Mouse (Mus musculus) lung, adult 2 months (tissue): ENCODE results near the gene Elmsan1. TPM values are rescaled to one million over a fixed set of nuclear protein-coding genes. Genes with fewer than 3 reads are reported as not detected.

ENCODE experiments used
- DNase-seq: peaks from one replicate; pipeline ENCODE4 v3.0.0; 2022
- H3K4me1 ChIP-seq: fragments of 200-500 bp; 2 replicates; pipeline ENCODE4 v1.6.1; 2011; ENCODE audit warnings: low read length; ENCODE audit not compliant: control insufficient read depth, insufficient read depth
- H3K4me3 ChIP-seq: fragments of 200-500 bp; replicated peaks from 2 replicates; pipeline ENCODE3; 2011; ENCODE audit warnings: low read depth, mild to moderate bottlenecking, control low read depth, low read length; ENCODE audit errors: extremely low read depth
- CTCF ChIP-seq: fragments of 200-500 bp; IDR thresholded peaks from 2 replicates; pipeline ENCODE4 v1.5.1; 2011; ENCODE audit warnings: mild to moderate bottlenecking, low read length, control low read depth; ENCODE audit not compliant: insufficient read depth
- POLR2A ChIP-seq: fragments of 200-500 bp; IDR thresholded peaks from 2 replicates; pipeline ENCODE4 v1.6.1; 2011; ENCODE audit warnings: low read depth, mild to moderate bottlenecking, control low read depth, low read length, borderline replicate concordance; ENCODE audit errors: extremely low read depth
- WGBS: fragments of 180-500 bp; shearing (Covaris S2); methylation state at CpG from one replicate; pipeline ENCODE4 v1.1.7; 2018; 5-methylcytosine and 5-hydroxymethylcytosine counted together
- polyA plus RNA-seq: library from polyadenylated mRNA; depleted of rRNA; stranded (reverse); fragments of >200 nt; gene quantifications from 2 replicates; pipeline ENCODE4 v1.2.3, GENCODE M21; 2012

The Elmsan1 gene
- polyA plus RNA-seq, 1 experiment = 26.5 TPM

GRCm38 (mm10) chr12:84140135-84140534 is 78.5 kb downstream of the Elmsan1 start:
- no peak overlapping the region for H3K4me3 ChIP-seq
- no peak for DNase-seq
- 72% methylated on average over 4 of the region's 4 CpGs for WGBS
- TF ChIP-seq CTCF (no peak), POLR2A (no peak)
- no peaks in the 10 kb centered on the region for H3K4me1 ChIP-seq

GRCm38 (mm10) chr12:84137131-84137530 is 81.5 kb downstream of the Elmsan1 start:
- TF ChIP-seq POLR2A = no peak
- no peak for DNase-seq
- H3K4me1 ChIP-seq = no peaks in the 10 kb centered on the region
- no peak overlapping the region for H3K4me3 ChIP-seq
- WGBS = 96% methylated on average over 7 of the region's 7 CpGs

- Histone ChIP-seq H3K4me1 (no peaks in the 10 kb centered on the region), H3K4me3 (no peak overlapping the region)
- peak; percentile 51; the same call in 1 of the 2 replicates for TF ChIP-seq CTCF
- no peak for TF ChIP-seq POLR2A
- peak; percentile 57 for DNase-seq
- WGBS = 63% methylated on average over 3 of the region's 3 CpGs
These were observed 86.4 kb downstream of the Elmsan1 start for GRCm38 (mm10) chr12:84132265-84132664.

GRCm38 (mm10) chr12:84129931-84130330 is 88.8 kb downstream of the Elmsan1 start:
- DNase-seq = no peak
- TF ChIP-seq CTCF (no peak), POLR2A (no peak)
- no peaks in the 10 kb centered on the region for H3K4me1 ChIP-seq
- no peak overlapping the region for H3K4me3 ChIP-seq
- 86% methylated on average over 8 of the region's 8 CpGs for WGBS

GRCm38 (mm10) chr12:84128576-84128975 is 90.1 kb downstream of the Elmsan1 start:
- no peak for DNase-seq
- 83% methylated on average over 6 of the region's 6 CpGs for WGBS
- no peaks in the 10 kb centered on the region; the same call in 1 of the 2 replicates for H3K4me1 ChIP-seq
- no peak overlapping the region for H3K4me3 ChIP-seq
- no peak for TF ChIP-seq POLR2A
- TF ChIP-seq CTCF = no peak

- H3K4me3 ChIP-seq = no peak overlapping the region
- 83% methylated on average over 2 of the region's 2 CpGs for WGBS
- no peak for TF ChIP-seq POLR2A
- no peak for TF ChIP-seq CTCF
- no peaks in the 10 kb centered on the region; the same call in 1 of the 2 replicates for H3K4me1 ChIP-seq
- DNase-seq = no peak
These were observed 91.8 kb downstream of the Elmsan1 start for GRCm38 (mm10) chr12:84126899-84127298.

- TF ChIP-seq POLR2A (no peak), CTCF (no peak)
- Histone ChIP-seq H3K4me3 (no peak overlapping the region), H3K4me1 (no peaks in the 10 kb centered on the region; the same call in 1 of the 2 replicates)
These were observed 92.8 kb downstream of the Elmsan1 start for GRCm38 (mm10) chr12:84125892-84126291.

GRCm38 (mm10) chr12:84119584-84119983 is 99.1 kb downstream of the Elmsan1 start:
- WGBS = 97% methylated on average over 5 of the region's 5 CpGs
- H3K4me3 ChIP-seq = no peak overlapping the region
- DNase-seq = no peak
- TF ChIP-seq POLR2A (no peak), CTCF (no peak)
- H3K4me1 ChIP-seq = no peaks in the 10 kb centered on the region; the same call in 1 of the 2 replicates

More at GRCm38 (mm10) chr12:84125892-84126291, 92.8 kb downstream of the Elmsan1 start:
- DNase-seq = peak; percentile 42
- WGBS = 63% methylated on average over 12 of the region's 12 CpGs

- no peaks in the 10 kb centered on the region for H3K4me1 ChIP-seq
- 4% methylated on average over 30 of the region's 35 CpGs for WGBS
- TF ChIP-seq POLR2A (peak; percentile 23; the same call in 1 of the 2 replicates), CTCF (no peak)
- peak; percentile 79 for DNase-seq
- H3K4me3 ChIP-seq = peak within 1 kb of the TSS; percentile 68
These were observed 104.3 kb downstream of the Elmsan1 start, which contains the start of gene Dnal1 for GRCm38 (mm10) chr12:84114153-84114994. Dnal1 (plus strand) TSS chr12:84114366.

GRCm38 (mm10) chr12:84113676-84114075 is 105.0 kb downstream of the Elmsan1 start:
- DNase-seq = no peak
- no peak overlapping the region for H3K4me3 ChIP-seq
- 23% methylated on average over 6 of the region's 6 CpGs for WGBS

More at GRCm38 (mm10) chr12:84113676-84114075, 105.0 kb downstream of the Elmsan1 start:
- no peaks in the 10 kb centered on the region for H3K4me1 ChIP-seq
- TF ChIP-seq CTCF = no peak
- TF ChIP-seq POLR2A = no peak
